Mouse (Mus musculus): Measurements from ENCODE around the gene Speg.

GRCm38 (mm10) chr1:75374950-75375936 is at the start of gene Speg:
- TF ChIP-seq EP300 (IDR thresholded peaks at IDR 0.05; ENCODE audit: insufficient read depth, low read depth, low read length) = no peak
- no peak for TF ChIP-seq CTCF (IDR thresholded peaks at IDR 0.05)
